Mouse (Mus musculus): ENCODE results near the gene Itih3. TPM values are rescaled to one million over a fixed set of nuclear protein-coding genes. Genes with fewer than 3 reads are reported as not detected.

Gene Itih3
- 2.6 and 5.0 TPM in 2 replicates for polyA plus RNA-seq (2015; fragmentation: Nextera tagmentation; extraction: Ambion mirVana)

GRCm38 (mm10) chr14:30923375-30924105 lies at the start of gene Itih3:
Gene Itih3, minus strand, starts transcription at chr14:30923760.
- H3K27me3 ChIP-seq = no peaks in the 10 kb centered on the region; the same call in 1 of the 2 replicates
- no peaks in the 10 kb centered on the region for H3K9me3 ChIP-seq (replicated peaks)
- no peak within 1 kb of the TSS for H3K27ac ChIP-seq
- H3K4me1 ChIP-seq = 0 out of 2 replicates have a peak, but pooled peaks cover 3% of the 10 kb centered on the region
- H3K4me2 ChIP-seq = no peak within 1 kb of the TSS
- WGBS = 61% methylated on average over 6 of the region's 6 CpGs
- no peak within 1 kb of the TSS for H3K4me3 ChIP-seq (replicated peaks)
- no peaks in the 10 kb centered on the region for H3K36me3 ChIP-seq
- no peak for ATAC-seq (replicated peaks; ENCODE audit: low FRiP score)
- no peak within 1 kb of the TSS for H3K9ac ChIP-seq

GRCm38 (mm10) chr14:30960366-30960765 lies 36.8 kb upstream of the Itih3 start:
- no peaks in the 10 kb centered on the region for H3K4me1 ChIP-seq
- H3K4me2 ChIP-seq = no peak overlapping the region
- H3K4me3 ChIP-seq (replicated peaks) = no peak overlapping the region
- H3K27ac ChIP-seq = no peak overlapping the region
- no peaks in the 10 kb centered on the region for H3K9me3 ChIP-seq (replicated peaks)
- H3K9ac ChIP-seq = no peak overlapping the region
- 90% methylated on average over 1 of the region's 1 CpGs for WGBS
- H3K27me3 ChIP-seq = no peaks in the 10 kb centered on the region
- peaks cover 41% of the 10 kb centered on the region for H3K36me3 ChIP-seq
- no peak for ATAC-seq (replicated peaks; ENCODE audit: low FRiP score)

GRCm38 (mm10) chr14:30959031-30959430 lies 35.5 kb upstream of the Itih3 start:
- Histone ChIP-seq H3K9me3 (replicated peaks) (no peaks in the 10 kb centered on the region), H3K4me1 (no peaks in the 10 kb centered on the region), H3K36me3 (peaks cover 41% of the 10 kb centered on the region), H3K4me2 (no peak overlapping the region), H3K4me3 (replicated peaks) (no peak overlapping the region), H3K27me3 (no peaks in the 10 kb centered on the region), H3K27ac (no peak overlapping the region), H3K9ac (no peak overlapping the region)
- ATAC-seq (replicated peaks; ENCODE audit: low FRiP score) = no peak
- 90% methylated on average over 4 of the region's 4 CpGs for WGBS

- no peaks in the 10 kb centered on the region for H3K27me3 ChIP-seq
- no peak overlapping the region for H3K9ac ChIP-seq
- H3K27ac ChIP-seq = no peak overlapping the region
- H3K4me2 ChIP-seq = no peak overlapping the region
- H3K9me3 ChIP-seq (replicated peaks) = no peaks in the 10 kb centered on the region
- no peak for ATAC-seq (replicated peaks; ENCODE audit: low FRiP score)
- H3K36me3 ChIP-seq = peaks cover 45% of the 10 kb centered on the region
- 79% methylated on average over 2 of the region's 2 CpGs for WGBS
- no peak overlapping the region for H3K4me3 ChIP-seq (replicated peaks)
- no peaks in the 10 kb centered on the region for H3K4me1 ChIP-seq
These were observed 35.0 kb upstream of the Itih3 start for GRCm38 (mm10) chr14:30958517-30958916.

GRCm38 (mm10) chr14:30951154-30951825 lies 27.7 kb upstream of the Itih3 start, which contains the start of gene Nek4:
Gene Nek4, plus strand, starts transcription at chr14:30951377.
- H3K27me3 ChIP-seq = no peaks in the 10 kb centered on the region
- peak; percentile 100 for ATAC-seq (replicated peaks; ENCODE audit: low FRiP score)
- peaks cover 8% of the 10 kb centered on the region for H3K4me1 ChIP-seq
- peak within 1 kb of the TSS; percentile 70 for H3K27ac ChIP-seq
- peak within 1 kb of the TSS; percentile 80 for H3K4me3 ChIP-seq (replicated peaks)
- under 1% methylated on average over 57 of the region's 57 CpGs for WGBS
- peaks cover 14% of the 10 kb centered on the region; the same call in 1 of the 2 replicates for H3K36me3 ChIP-seq
- H3K4me2 ChIP-seq = peak within 1 kb of the TSS; percentile 77
- H3K9ac ChIP-seq = peak within 1 kb of the TSS; percentile 78
- no peaks in the 10 kb centered on the region for H3K9me3 ChIP-seq (replicated peaks)

GRCm38 (mm10) chr14:30949986-30950385 lies 26.4 kb upstream of the Itih3 start:
- 97% methylated on average over 10 of the region's 10 CpGs for WGBS

GRCm38 (mm10) chr14:30944745-30945144 lies 21.2 kb upstream of the Itih3 start:
- ATAC-seq (replicated peaks; ENCODE audit: low FRiP score) = no peak
- Histone ChIP-seq H3K4me2 (no peak overlapping the region), H3K27ac (no peak overlapping the region), H3K4me3 (replicated peaks) (no peak overlapping the region), H3K9me3 (replicated peaks) (no peaks in the 10 kb centered on the region), H3K36me3 (no peaks in the 10 kb centered on the region), H3K9ac (no peak overlapping the region), H3K4me1 (peaks cover 7% of the 10 kb centered on the region; the same call in 1 of the 2 replicates), H3K27me3 (0 out of 2 replicates have a peak, but pooled peaks cover 3% of the 10 kb centered on the region)
- 84% methylated on average over 2 of the region's 2 CpGs for WGBS

More at GRCm38 (mm10) chr14:30949986-30950385, 26.4 kb upstream of the Itih3 start:
- Histone ChIP-seq H3K4me3 (replicated peaks) (no peak overlapping the region), H3K9ac (no peak overlapping the region), H3K4me1 (peaks cover 8% of the 10 kb centered on the region), H3K27me3 (0 out of 2 replicates have a peak, but pooled peaks cover 3% of the 10 kb centered on the region), H3K27ac (no peak overlapping the region), H3K4me2 (no peak overlapping the region), H3K9me3 (replicated peaks) (no peaks in the 10 kb centered on the region), H3K36me3 (peaks cover 8% of the 10 kb centered on the region; the same call in 1 of the 2 replicates)
- no peak for ATAC-seq (replicated peaks; ENCODE audit: low FRiP score)

- Histone ChIP-seq H3K27me3 (0 out of 2 replicates have a peak, but pooled peaks cover 3% of the 10 kb centered on the region), H3K4me1 (peaks cover 7% of the 10 kb centered on the region; the same call in 1 of the 2 replicates), H3K27ac (no peak overlapping the region), H3K4me3 (replicated peaks) (no peak overlapping the region), H3K36me3 (no peaks in the 10 kb centered on the region), H3K4me2 (no peak overlapping the region), H3K9ac (no peak overlapping the region), H3K9me3 (replicated peaks) (no peaks in the 10 kb centered on the region)
- WGBS = 64% methylated on average over 11 of the region's 11 CpGs
- no peak for ATAC-seq (replicated peaks; ENCODE audit: low FRiP score)
These were observed 20.5 kb upstream of the Itih3 start for GRCm38 (mm10) chr14:30943860-30944674.

- Histone ChIP-seq H3K4me1 (peaks cover 7% of the 10 kb centered on the region; the same call in 1 of the 2 replicates), H3K4me3 (replicated peaks) (no peak within 1 kb of the TSS), H3K27ac (no peak within 1 kb of the TSS), H3K4me2 (no peak within 1 kb of the TSS), H3K36me3 (no peaks in the 10 kb centered on the region), H3K27me3 (0 out of 2 replicates have a peak, but pooled peaks cover 3% of the 10 kb centered on the region), H3K9ac (no peak within 1 kb of the TSS), H3K9me3 (replicated peaks) (no peaks in the 10 kb centered on the region)
- 79% methylated on average over 7 of the region's 7 CpGs for WGBS
- ATAC-seq (replicated peaks; ENCODE audit: low FRiP score) = no peak
These were observed 19.5 kb upstream of the Itih3 start, which contains the start of gene Itih1 for GRCm38 (mm10) chr14:30943038-30943437. Gene Itih1, minus strand, starts transcription at chr14:30943289.

GRCm38 (mm10) chr14:30942254-30942653 lies 18.7 kb upstream of the Itih3 start:
- ATAC-seq (replicated peaks; ENCODE audit: low FRiP score) = no peak

GRCm38 (mm10) chr14:30933351-30933750 lies 9.8 kb upstream of the Itih3 start:
- H3K9ac ChIP-seq = no peak overlapping the region
- no peaks in the 10 kb centered on the region for H3K4me1 ChIP-seq
- no peak for ATAC-seq (replicated peaks; ENCODE audit: low FRiP score)
- no peak overlapping the region for H3K4me2 ChIP-seq
- no peaks in the 10 kb centered on the region for H3K27me3 ChIP-seq
- H3K9me3 ChIP-seq (replicated peaks) = no peaks in the 10 kb centered on the region
- H3K27ac ChIP-seq = no peak overlapping the region
- H3K36me3 ChIP-seq = no peaks in the 10 kb centered on the region
- WGBS = 86% methylated on average over 9 of the region's 9 CpGs
- H3K4me3 ChIP-seq (replicated peaks) = no peak overlapping the region

More at GRCm38 (mm10) chr14:30942254-30942653, 18.7 kb upstream of the Itih3 start:
- no peaks in the 10 kb centered on the region for H3K36me3 ChIP-seq
- H3K9me3 ChIP-seq (replicated peaks) = no peaks in the 10 kb centered on the region
- H3K4me2 ChIP-seq = no peak overlapping the region
- H3K27ac ChIP-seq = no peak overlapping the region
- H3K4me3 ChIP-seq (replicated peaks) = no peak overlapping the region
- WGBS = 90% methylated on average over 4 of the region's 4 CpGs
- H3K27me3 ChIP-seq = 0 out of 2 replicates have a peak, but pooled peaks cover 3% of the 10 kb centered on the region
- H3K4me1 ChIP-seq = peaks cover 7% of the 10 kb centered on the region; the same call in 1 of the 2 replicates
- no peak overlapping the region for H3K9ac ChIP-seq
